Mouse (Mus musculus): Measurements from ENCODE around the gene Stx1b. TPM values are rescaled to one million over a fixed set of nuclear protein-coding genes. Genes with fewer than 3 reads are reported as not detected.

The Stx1b gene
- polyA plus RNA-seq, 1 experiment, result 0.01 TPM

DNA sequence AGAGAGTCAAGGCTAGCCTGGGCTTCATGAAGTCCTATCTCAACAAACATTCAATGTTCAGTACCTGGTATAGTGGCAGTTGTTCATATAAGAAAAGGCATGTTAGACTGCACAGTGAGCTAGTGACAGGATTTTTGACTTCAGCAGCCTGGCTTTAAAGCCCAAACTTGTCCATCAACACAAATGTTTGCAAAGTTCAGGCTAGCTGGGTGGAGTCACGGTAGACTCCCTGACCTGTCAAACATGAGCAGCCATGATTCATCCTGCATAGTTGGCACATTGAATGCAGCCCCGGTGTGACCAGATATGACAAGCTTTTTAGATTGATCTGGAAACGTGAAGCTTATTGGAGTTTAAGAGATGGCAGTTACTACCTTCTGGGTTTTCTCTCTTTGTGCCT is 52.3 kb downstream of the Stx1b start:
- no peaks in the 10 kb centered on the region for H3K79me3 ChIP-seq (ENCODE audit: low read depth)
- H3K79me2 ChIP-seq (ENCODE audit: control insufficient read depth, insufficient read depth), result peaks cover 12% of the 10 kb centered on the region
- no peak for TF ChIP-seq CEBPB (IDR thresholded peaks at IDR 0.05; ENCODE audit: low read depth)
- no peaks in the 10 kb centered on the region for H3K27me3 ChIP-seq (ENCODE audit: control insufficient read depth, insufficient read depth, insufficient read length)
- no peak overlapping the region for H3ac ChIP-seq (ENCODE audit: control insufficient read depth, insufficient read length, low read depth)
- no peak overlapping the region for H3K4me3 ChIP-seq (ENCODE audit: insufficient read depth, poor library complexity, severe bottlenecking)
- peaks cover 7% of the 10 kb centered on the region for H3K36me3 ChIP-seq (ENCODE audit: control insufficient read depth, insufficient read depth)

DNA sequence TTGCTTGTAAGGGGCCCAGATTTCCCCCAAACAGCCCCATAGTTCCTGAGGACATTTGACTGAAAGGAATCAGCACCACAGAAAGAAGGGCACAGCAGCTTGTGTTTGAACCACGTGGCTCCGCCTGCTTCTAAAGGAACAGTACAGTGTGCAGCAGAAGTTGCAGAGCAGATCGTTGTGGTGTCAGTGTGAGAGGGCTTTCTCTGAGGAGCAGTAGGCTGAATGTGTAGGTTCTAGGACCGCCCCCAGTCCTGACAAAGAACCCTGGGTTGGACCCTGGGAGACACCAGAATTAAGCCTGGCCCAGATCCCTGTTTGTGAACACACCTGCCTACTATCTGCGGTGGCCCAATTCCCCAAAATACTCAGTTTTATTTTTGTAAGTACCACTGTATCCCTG is 53.1 kb downstream of the Stx1b start:
- H3ac ChIP-seq (ENCODE audit: control insufficient read depth, insufficient read length, low read depth), result no peak overlapping the region
- no peak overlapping the region for H3K4me3 ChIP-seq (ENCODE audit: insufficient read depth, poor library complexity, severe bottlenecking)
- no peaks in the 10 kb centered on the region for H3K27me3 ChIP-seq (ENCODE audit: control insufficient read depth, insufficient read depth, insufficient read length)
- peaks cover 12% of the 10 kb centered on the region for H3K79me2 ChIP-seq (ENCODE audit: control insufficient read depth, insufficient read depth)
- no peaks in the 10 kb centered on the region for H3K79me3 ChIP-seq (ENCODE audit: low read depth)
- peaks cover 7% of the 10 kb centered on the region for H3K36me3 ChIP-seq (ENCODE audit: control insufficient read depth, insufficient read depth)
- TF ChIP-seq CTCF (IDR thresholded peaks at IDR 0.05; ENCODE audit: control insufficient read depth, insufficient read depth, insufficient read length) (no peak), CEBPB (IDR thresholded peaks at IDR 0.05; ENCODE audit: low read depth) (no peak), MYOG (IDR thresholded peaks at IDR 0.05; ENCODE audit: control insufficient read depth, extremely low read depth, insufficient read length) (no peak), FOSL1 (IDR thresholded peaks at IDR 0.05; ENCODE audit: insufficient read depth, low read length, poor library complexity, severe bottlenecking) (no peak), MYOD1 (IDR thresholded peaks at IDR 0.05; ENCODE audit: control insufficient read depth, insufficient read length, low read depth) (no peak), MAX (IDR thresholded peaks at IDR 0.05) (no peak), USF1 (IDR thresholded peaks at IDR 0.05; ENCODE audit: low read depth) (no peak)

DNA sequence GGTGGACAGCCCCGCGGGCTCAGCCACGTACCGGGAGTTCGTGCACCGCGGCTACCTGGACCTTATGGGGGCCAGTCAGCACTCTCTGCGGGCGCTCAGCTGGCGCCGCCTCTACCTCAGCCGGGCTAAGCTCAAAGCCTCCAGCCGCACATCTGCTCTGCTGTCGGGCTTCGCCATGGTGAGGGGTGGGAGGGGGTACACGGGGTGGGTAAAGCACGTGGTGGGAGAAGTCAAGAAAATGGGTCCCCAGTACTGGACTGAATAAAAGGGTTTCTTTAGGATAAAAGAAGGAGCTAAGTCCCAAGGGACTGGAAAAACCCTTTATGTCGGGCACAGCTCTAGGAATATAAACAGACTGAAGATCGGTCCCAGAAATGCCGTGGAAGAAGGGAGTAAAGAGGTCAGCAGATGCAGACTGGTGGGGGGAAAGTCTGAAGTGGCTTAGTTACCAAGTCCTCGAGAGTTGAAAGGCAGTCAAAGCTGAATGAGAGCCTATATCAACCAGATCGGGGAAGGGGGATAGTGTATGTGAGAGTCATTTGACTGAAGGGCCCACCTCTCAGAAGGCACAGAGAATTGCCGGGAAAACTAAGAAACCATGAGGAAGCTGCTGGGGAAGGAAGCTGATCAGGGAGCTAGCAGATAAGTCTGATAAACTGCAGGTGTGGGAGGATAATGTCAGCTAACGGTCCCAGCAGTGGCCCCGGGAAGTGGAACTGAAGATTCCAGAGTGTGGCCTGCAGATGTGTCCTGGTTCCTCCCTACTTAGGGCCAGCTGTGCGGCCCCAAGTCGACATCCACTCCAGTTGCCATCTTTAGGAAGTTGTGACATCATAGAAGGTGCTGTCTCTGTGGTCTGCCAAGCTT is 54.1 kb downstream of the Stx1b start:
- no peaks in the 10 kb centered on the region for H3K79me3 ChIP-seq (ENCODE audit: low read depth)
- peak overlapping the region; percentile 37 for H3K4me3 ChIP-seq (ENCODE audit: insufficient read depth, poor library complexity, severe bottlenecking)
- H3K27me3 ChIP-seq (ENCODE audit: control insufficient read depth, insufficient read depth, insufficient read length), result no peaks in the 10 kb centered on the region
- peak overlapping the region; percentile 83 for H3ac ChIP-seq (ENCODE audit: control insufficient read depth, insufficient read length, low read depth)
- TF ChIP-seq MYOG (IDR thresholded peaks at IDR 0.05; ENCODE audit: control insufficient read depth, extremely low read depth, insufficient read length) (no peak), CEBPB (IDR thresholded peaks at IDR 0.05; ENCODE audit: low read depth) (no peak), CTCF (IDR thresholded peaks at IDR 0.05; ENCODE audit: control insufficient read depth, insufficient read depth, insufficient read length) (no peak), MAX (IDR thresholded peaks at IDR 0.05) (no peak), MYOD1 (IDR thresholded peaks at IDR 0.05; ENCODE audit: control insufficient read depth, insufficient read length, low read depth) (no peak), FOSL1 (IDR thresholded peaks at IDR 0.05; ENCODE audit: insufficient read depth, low read length, poor library complexity, severe bottlenecking) (no peak), USF1 (IDR thresholded peaks at IDR 0.05; ENCODE audit: low read depth) (no peak)
- peaks cover 12% of the 10 kb centered on the region for H3K79me2 ChIP-seq (ENCODE audit: control insufficient read depth, insufficient read depth)
- peaks cover 13% of the 10 kb centered on the region for H3K36me3 ChIP-seq (ENCODE audit: control insufficient read depth, insufficient read depth)

DNA sequence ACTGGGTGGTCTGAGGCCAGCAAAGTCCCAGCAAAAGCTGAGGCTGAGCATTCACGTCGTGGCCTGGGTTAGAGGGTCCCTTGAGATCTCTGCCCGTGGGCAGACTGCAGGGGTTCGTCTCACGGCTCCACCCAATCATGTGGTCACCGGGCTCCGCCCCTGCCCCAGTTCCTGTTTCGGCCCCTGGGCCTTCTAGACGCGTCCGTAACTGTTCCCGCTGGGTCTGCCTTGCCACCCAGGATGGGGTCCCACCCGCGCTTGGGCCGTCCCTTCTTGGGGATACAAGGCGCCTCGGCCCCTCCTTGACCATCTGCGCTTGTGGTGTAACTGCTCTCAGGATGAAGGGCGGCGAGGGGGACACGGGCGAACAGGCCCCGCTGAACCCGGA is 54.7 kb downstream of the Stx1b start, which contains the start of gene Orai3:
TSS of gene Orai3 (plus strand) at position 165 of the 388 bp plus-strand sequence.
- Histone ChIP-seq H3ac (ENCODE audit: control insufficient read depth, insufficient read length, low read depth) (peak within 1 kb of the TSS; percentile 83), H3K4me3 (ENCODE audit: insufficient read depth, poor library complexity, severe bottlenecking) (peak within 1 kb of the TSS; percentile 37), H3K79me3 (ENCODE audit: low read depth) (no peaks in the 10 kb centered on the region), H3K36me3 (ENCODE audit: control insufficient read depth, insufficient read depth) (peaks cover 18% of the 10 kb centered on the region), H3K27me3 (ENCODE audit: control insufficient read depth, insufficient read depth, insufficient read length) (no peaks in the 10 kb centered on the region), H3K79me2 (ENCODE audit: control insufficient read depth, insufficient read depth) (peaks cover 12% of the 10 kb centered on the region)
- no peak for TF ChIP-seq MAX (IDR thresholded peaks at IDR 0.05)
- TF ChIP-seq MYOG (IDR thresholded peaks at IDR 0.05; ENCODE audit: control insufficient read depth, extremely low read depth, insufficient read length), result no peak
- TF ChIP-seq FOSL1 (IDR thresholded peaks at IDR 0.05; ENCODE audit: insufficient read depth, low read length, poor library complexity, severe bottlenecking), result no peak
- TF ChIP-seq USF1 (IDR thresholded peaks at IDR 0.05; ENCODE audit: low read depth), result peak; percentile 72

DNA sequence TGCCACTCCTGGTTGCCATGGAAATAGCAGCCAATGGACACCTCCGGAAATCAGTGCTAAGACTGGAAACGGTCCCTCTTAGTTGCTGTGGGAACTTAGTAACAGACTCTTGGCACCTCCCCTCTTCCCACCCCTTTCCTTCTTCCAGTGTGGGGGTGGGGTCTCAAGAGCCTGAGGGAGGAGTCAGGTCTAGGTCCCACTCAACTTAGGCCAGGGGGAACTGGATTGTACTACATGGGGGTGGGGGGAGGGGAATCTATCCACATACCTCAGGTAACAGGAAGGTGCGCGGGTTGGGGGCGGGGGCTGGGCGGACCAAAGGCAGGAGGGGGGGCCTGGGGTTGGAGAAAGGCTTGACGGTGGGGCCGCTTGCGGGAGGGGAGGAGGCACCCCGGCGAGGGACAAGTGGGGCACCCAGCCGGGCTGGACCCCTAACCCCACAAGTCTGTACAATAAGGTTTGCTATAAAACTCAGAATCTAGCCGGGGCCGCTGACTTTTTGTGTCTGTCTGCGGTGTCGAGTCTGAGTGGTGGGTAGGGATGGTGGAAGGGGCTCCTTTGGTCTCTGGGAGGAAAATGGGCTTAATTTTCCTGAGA is 55.3 kb downstream of the Stx1b start:
- H3K79me2 ChIP-seq (ENCODE audit: control insufficient read depth, insufficient read depth), result peaks cover 12% of the 10 kb centered on the region
- TF ChIP-seq FOSL1 (IDR thresholded peaks at IDR 0.05; ENCODE audit: insufficient read depth, low read length, poor library complexity, severe bottlenecking) (no peak), MAX (IDR thresholded peaks at IDR 0.05) (no peak), CEBPB (IDR thresholded peaks at IDR 0.05; ENCODE audit: low read depth) (no peak), CTCF (IDR thresholded peaks at IDR 0.05; ENCODE audit: control insufficient read depth, insufficient read depth, insufficient read length) (no peak), MYOG (IDR thresholded peaks at IDR 0.05; ENCODE audit: control insufficient read depth, extremely low read depth, insufficient read length) (no peak), MYOD1 (IDR thresholded peaks at IDR 0.05; ENCODE audit: control insufficient read depth, insufficient read length, low read depth) (no peak), USF1 (IDR thresholded peaks at IDR 0.05; ENCODE audit: low read depth) (no peak)
- H3K4me3 ChIP-seq (ENCODE audit: insufficient read depth, poor library complexity, severe bottlenecking), result peak overlapping the region; percentile 37
- no peak overlapping the region for H3ac ChIP-seq (ENCODE audit: control insufficient read depth, insufficient read length, low read depth)
- H3K36me3 ChIP-seq (ENCODE audit: control insufficient read depth, insufficient read depth), result peaks cover 22% of the 10 kb centered on the region
- no peaks in the 10 kb centered on the region for H3K27me3 ChIP-seq (ENCODE audit: control insufficient read depth, insufficient read depth, insufficient read length)
- no peaks in the 10 kb centered on the region for H3K79me3 ChIP-seq (ENCODE audit: low read depth)

Data from C2C12 (cell line).